Mouse (Mus musculus) CD4-positive, CD25-positive, alpha-beta regulatory T cell, adult 4 months (primary cell): ENCODE measurements around the gene Cul9. TPM values are rescaled to one million over a fixed set of nuclear protein-coding genes. Genes with fewer than 3 reads are reported as not detected.

Source experiments
- ATAC-seq: one replicate; pipeline ENCODE4 v1.8.0; 2017
- polyA plus RNA-seq, 2 experiments: library from polyadenylated mRNA; unstranded; fragments of 100-300 nt; shearing (Covaris generic); gene quantifications; one replicate each; pipeline ENCODE4 v1.2.1; 2017

Cul9 gene
- polyA plus RNA-seq, 2 experiments from 2014 or later: 4.2 to 5.6 TPM

DNA sequence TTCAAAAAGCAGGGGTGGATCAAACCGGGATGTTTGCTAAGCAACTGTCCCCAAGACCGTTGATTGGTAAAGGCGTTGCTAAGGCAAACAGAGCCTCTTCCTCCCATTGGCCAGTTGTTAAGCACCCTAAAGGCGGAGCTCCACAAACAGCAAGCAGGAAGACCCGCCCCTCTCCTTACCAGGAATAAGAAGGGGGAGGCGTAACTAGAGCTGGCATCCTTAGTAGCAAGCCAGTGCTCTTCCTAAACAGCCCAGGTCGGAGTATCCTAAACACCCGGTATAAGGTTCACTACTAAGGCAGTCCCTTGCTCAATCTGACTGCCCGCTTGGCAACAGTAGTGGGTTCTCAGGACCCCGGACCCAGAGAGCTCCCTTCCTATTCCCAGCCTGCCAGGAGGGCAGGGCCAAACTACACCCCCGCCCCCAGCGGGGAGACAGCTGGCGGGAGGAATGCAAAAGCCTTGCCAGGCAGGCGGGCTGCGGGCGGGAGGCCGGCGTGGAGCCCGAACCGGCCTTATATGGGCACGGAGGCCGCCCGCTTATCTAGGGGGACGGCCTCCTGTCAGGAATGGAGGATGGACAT is 6.7 kb upstream of the Cul9 start:
- peak; percentile 26 for ATAC-seq

DNA sequence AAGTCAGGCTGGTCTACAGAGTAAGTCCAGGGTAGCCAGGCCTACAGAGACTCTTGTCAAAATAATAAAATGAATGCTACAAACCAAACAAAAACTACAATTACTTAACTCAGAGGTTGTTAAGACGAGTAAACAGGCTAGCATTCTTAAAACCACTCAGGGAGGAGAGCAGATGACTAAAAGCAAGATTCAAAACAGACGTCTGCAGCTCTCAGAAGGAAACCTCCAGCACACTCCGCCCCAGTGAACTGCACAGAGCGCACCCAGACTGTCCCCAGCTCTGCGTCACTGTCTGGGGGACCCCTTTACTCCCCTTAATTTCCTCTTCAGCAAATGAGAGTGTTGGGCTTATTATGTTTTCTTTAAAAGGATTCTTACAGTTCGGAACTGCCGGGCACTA is 6.0 kb upstream of the Cul9 start:
- ATAC-seq: no peak

- ATAC-seq: no peak
These were observed 5.2 kb upstream of the Cul9 start for GRCm38 (mm10) chr17:46551369-46551768.

GRCm38 (mm10) chr17:46550904-46551303 is 4.7 kb upstream of the Cul9 start:
- no peak for ATAC-seq

DNA sequence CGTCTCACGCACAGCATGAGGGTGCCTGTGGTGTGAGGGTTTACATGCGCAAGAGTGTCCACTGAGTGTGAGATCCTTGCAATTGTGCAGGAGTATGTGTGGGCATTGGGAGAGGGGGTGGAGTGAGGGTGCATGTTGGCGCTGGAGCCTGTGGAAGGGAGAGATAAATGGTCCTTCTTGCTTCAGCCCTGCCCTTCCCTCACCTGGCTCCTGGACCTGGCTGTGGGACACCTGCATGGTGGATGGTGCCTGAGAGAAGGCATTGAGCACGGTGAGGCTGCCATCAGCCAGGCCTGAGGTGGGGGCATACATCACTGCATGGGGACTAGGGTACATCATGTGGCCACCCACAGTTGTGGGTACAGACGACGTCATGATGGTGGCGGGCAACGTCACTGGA is 3.5 kb upstream of the Cul9 start:
- ATAC-seq: no peak

DNA sequence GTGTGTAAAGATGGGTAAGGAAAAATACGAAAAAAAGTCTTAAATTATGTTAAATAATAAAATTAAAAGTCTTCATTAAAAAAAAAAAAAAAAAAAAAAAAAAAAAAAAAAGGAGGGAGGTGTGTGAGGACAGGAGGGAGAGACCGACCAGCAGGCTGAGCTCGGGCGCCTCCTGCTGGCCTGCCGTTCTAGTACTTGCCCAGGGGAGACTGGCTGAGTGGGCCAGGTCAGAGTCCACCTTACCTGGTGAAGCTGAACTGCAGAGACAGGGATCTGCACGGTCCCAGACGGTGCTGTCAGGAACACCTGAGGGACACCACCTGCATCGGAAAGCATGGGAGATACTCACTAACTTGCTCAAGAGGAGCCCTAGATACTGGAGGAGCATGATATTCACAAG is 3.0 kb upstream of the Cul9 start:
- peak; percentile 50 for ATAC-seq

- no peak for ATAC-seq
These were observed 2.6 kb upstream of the Cul9 start for GRCm38 (mm10) chr17:46548741-46549140.

GRCm38 (mm10) chr17:46547923-46548322 is 1.7 kb upstream of the Cul9 start:
- no peak for ATAC-seq

GRCm38 (mm10) chr17:46546995-46547394 is 807 bp upstream of the Cul9 start:
- ATAC-seq: no peak

DNA sequence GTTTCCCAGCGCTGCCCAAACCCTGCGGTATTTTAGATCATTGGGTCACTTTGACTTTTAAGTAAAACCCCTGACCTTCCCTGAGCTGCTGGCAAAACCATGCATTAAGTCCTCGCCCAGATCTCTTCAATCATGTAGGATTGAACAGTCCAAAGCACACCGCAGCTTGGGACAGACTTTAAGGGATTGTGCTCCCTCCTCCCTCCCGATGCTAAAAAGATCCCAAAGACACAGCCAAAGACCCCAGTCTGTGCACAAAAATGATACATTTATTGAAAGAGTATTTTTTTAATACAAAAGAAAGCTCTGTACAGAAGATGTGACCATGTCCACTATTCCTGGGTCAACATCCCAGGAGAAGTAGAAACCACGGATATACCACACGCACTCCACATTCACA is 403 bp upstream of the Cul9 start:
- no peak for ATAC-seq

DNA sequence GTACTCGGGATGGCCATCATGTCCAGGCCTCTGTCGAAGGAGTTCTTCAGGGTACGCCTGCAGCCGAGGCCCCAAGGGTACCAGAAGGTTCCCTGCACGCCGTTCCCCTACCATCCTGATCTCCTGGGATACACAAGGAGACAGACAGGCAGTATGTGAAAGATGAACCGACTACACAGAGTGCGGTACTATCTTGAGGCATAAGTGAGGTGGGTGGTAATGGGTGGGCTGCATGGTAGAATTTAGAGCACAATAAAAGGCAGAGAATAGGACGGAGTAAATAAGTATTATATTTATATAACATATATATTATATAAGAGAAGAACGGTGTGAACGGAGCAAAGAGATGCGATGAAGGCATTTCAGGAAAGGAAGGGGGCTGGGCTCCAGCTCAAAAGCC is 2.5 kb downstream of the Cul9 start:
- ATAC-seq: no peak

GRCm38 (mm10) chr17:46525579-46526307 is 20.4 kb downstream of the Cul9 start:
- no peak for ATAC-seq

GRCm38 (mm10) chr17:46525065-46525464 is 21.1 kb downstream of the Cul9 start:
- no peak for ATAC-seq

- no peak for ATAC-seq
These were observed 24.1 kb downstream of the Cul9 start for GRCm38 (mm10) chr17:46521963-46522668.

DNA sequence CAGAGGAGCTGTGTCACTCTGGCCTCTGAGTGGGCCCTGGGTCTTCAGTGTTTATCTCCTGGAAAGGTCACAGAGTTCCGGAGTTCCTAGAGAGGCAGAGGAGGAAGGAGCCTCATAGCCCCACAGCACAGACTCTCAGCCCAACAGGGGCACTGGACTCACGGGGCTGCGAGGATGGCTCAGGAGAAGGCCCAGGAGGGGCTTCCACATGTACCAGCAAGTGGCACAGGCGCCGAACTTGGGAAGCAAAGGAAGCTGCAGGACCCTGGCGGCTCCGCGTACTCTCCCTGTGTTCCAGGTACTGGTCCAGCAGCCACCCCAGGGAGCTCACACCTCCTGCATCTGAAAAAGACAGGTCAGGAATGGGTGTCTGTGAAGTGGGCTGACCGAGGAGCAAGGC is 25.0 kb downstream of the Cul9 start:
- no peak for ATAC-seq

GRCm38 (mm10) chr17:46520385-46520979 is 25.7 kb downstream of the Cul9 start:
- ATAC-seq: no peak

DNA sequence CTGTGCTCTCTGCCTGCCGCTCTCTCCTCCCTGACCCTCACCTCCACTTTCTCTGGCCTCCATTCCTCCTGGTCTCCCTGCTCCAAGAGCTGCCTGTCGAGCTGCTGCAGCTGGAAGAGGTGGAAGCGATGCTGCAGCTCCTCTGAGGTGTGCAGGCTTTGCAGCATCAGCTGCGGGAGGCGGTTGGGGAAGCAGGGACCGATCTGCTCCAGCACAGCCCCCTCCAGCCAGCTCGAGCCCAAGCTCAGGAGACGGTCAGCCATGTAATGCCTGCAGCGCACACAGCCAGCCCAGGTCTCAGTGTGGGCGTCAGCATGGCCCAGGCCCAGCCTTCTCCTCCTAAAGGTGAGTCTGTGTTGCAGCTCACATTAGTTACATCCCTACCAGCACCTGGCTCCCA is 26.2 kb downstream of the Cul9 start:
- no peak for ATAC-seq

GRCm38 (mm10) chr17:46513329-46513728 is 32.9 kb downstream of the Cul9 start:
- no peak for ATAC-seq

- ATAC-seq: no peak
These were observed 35.0 kb downstream of the Cul9 start for GRCm38 (mm10) chr17:46511059-46511710.

DNA sequence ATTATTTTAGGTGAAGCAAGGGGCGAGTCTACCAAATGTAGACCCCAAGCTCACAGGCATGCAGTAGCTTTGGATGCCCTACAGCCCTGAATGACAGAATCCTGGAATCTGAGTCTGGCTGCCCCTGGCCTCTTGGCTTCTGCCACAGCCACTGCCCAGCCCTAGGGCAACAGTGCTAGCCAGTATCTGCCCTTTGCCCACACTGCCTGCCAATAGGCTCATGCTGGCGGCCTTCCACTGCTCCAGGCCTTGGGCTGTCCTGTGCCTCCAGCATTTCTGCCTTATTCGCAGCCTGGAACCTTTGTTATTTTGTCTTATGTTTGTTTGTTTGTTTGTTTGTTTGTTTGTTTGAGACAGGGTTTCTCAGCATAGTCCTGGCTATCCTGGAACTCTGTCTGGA is 40.6 kb downstream of the Cul9 start:
- no peak for ATAC-seq

GRCm38 (mm10) chr17:46503847-46504638 is 42.1 kb downstream of the Cul9 start:
- no peak for ATAC-seq

GRCm38 (mm10) chr17:46502775-46503174 is 43.4 kb downstream of the Cul9 start:
- ATAC-seq: no peak
